Mouse (Mus musculus): ENCODE measurements around the gene Ppp1r26. TPM values are rescaled to one million over a fixed set of nuclear protein-coding genes. Genes with fewer than 3 reads are reported as not detected.

The Ppp1r26 gene
- polyA plus RNA-seq, 1 experiment from 2014 or later, result 6.8 TPM

DNA sequence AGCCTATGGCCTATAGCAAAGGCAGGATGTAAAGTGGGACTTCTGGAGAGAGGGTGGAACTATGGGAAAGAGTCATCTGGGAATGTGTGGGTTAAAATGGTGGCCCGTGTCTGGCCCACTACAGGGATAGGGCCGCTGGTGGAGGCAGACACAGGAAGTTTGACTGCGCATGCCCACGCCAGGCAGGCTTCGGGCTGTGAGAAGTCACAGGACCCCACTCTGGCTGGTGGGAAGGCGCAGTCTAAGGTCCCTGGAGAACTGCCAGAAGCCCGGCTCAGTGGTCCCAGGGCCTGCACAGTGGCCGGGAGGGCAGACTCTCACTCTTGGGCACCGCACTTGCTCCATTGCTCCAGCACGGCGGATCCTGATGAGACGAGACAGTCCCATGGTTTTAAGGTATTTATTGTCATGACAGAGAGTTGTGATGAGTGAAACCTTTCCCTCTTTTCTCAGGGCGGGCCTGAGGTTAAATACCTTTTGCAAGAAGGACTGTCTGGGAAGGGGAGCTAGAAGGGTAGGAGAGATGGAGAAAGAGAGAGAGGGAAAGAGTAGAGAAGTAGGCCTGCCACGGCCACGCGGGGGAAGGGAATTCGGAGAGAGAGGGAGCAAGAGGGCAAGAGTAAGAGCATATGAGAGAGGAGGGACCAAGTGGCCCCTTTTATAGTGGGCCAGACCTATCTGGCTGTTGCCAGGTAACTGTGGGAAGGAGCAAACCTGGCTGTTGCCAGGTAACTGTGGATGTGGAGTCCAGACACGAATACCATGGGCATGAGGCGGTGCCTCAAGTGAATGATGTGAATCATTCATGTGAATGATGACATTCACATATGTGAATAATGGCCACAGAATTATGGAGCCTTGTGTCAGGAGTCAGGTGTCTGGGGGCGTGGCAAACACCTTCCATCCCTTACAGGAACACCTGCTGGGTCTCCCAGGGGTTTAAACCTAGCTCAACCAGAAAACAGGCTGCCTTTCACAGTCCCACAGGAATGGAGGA, 32.9 kb downstream of the Ppp1r26 start:
- no peak for ATAC-seq (ENCODE audit: insufficient read depth)
- TF ChIP-seq CTCF (IDR thresholded peaks at IDR 0.05; ENCODE audit: low read depth), result no peak
- Histone ChIP-seq H3K36me3 (ENCODE audit: insufficient read depth) (no peaks in the 10 kb centered on the region), H3K4me2 (no peak overlapping the region), H3K9ac (no peak overlapping the region; the same call in 1 of the 2 replicates), H3K4me3 (ENCODE audit: low read depth, low read length) (no peak overlapping the region), H3K27ac (ENCODE audit: low read depth) (no peak overlapping the region), H3K4me1 (ENCODE audit: insufficient read depth) (0 out of 2 replicates have a peak, but pooled peaks cover 2% of the 10 kb centered on the region), H3K27me3 (ENCODE audit: insufficient read depth, low read length) (no peaks in the 10 kb centered on the region), H3K9me3 (ENCODE audit: low read depth, low read length) (no peaks in the 10 kb centered on the region)
- no peak for DNase-seq
- WGBS, result 60% methylated on average over 20 of the region's 20 CpGs

DNA sequence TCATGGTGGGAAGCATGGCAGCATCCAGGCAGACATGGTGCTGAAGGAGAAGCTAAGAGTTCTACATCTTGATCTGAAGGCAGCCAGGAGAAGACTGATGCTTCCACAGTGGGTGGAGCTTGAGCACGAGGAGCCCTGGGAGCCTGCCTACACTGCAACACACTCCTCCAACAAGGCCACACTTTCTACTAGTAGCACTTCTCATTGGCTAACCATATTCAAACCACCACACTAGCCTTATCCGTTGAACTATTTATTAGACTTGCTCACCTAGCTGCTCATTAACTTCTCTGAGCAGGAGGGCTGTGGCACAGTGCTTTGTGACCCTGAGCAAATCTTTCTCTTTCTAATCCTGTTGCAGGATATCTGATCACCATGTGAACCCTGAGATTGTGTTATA, 37.3 kb downstream of the Ppp1r26 start:
- no peak for DNase-seq
- 70% methylated on average over 2 of the region's 2 CpGs for WGBS
- ATAC-seq (ENCODE audit: insufficient read depth), result no peak
- Histone ChIP-seq H3K9ac (no peak overlapping the region), H3K4me3 (ENCODE audit: low read depth, low read length) (no peak overlapping the region), H3K27ac (ENCODE audit: low read depth) (no peak overlapping the region), H3K4me2 (no peak overlapping the region), H3K4me1 (ENCODE audit: insufficient read depth) (0 out of 2 replicates have a peak, but pooled peaks cover 2% of the 10 kb centered on the region), H3K27me3 (ENCODE audit: insufficient read depth, low read length) (no peaks in the 10 kb centered on the region), H3K9me3 (ENCODE audit: low read depth, low read length) (no peaks in the 10 kb centered on the region), H3K36me3 (ENCODE audit: insufficient read depth) (no peaks in the 10 kb centered on the region)
- TF ChIP-seq CTCF (IDR thresholded peaks at IDR 0.05; ENCODE audit: low read depth), result no peak

DNA sequence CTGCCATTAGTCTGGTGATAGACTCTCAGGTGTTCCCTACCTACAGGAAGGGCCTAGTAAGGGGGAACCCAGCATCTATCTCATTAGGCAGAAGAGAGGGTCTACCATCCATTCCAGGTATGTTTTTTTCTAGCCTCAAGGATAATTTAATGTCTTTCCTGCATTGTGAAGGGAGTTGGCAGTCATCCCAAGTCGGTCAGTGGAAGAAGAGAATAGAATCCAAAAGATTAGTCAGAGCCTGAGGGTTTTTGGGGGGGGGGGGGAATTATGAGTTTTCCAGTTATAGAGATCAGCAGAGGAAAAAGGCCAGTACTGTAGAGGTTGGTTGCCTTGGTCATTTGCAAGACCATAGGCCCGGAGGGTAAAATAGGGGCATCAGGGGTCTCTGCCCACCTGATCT, 47.9 kb downstream of the Ppp1r26 start:
- ATAC-seq (ENCODE audit: insufficient read depth), result no peak
- H3K9me3 ChIP-seq (ENCODE audit: low read depth, low read length), result no peaks in the 10 kb centered on the region
- no peaks in the 10 kb centered on the region for H3K27me3 ChIP-seq (ENCODE audit: insufficient read depth, low read length)
- H3K36me3 ChIP-seq (ENCODE audit: insufficient read depth), result no peaks in the 10 kb centered on the region
- no peak overlapping the region for H3K27ac ChIP-seq (ENCODE audit: low read depth)
- TF ChIP-seq CTCF (IDR thresholded peaks at IDR 0.05; ENCODE audit: low read depth), result no peak
- DNase-seq, result no peak
- no peak overlapping the region for H3K4me2 ChIP-seq
- H3K4me1 ChIP-seq (ENCODE audit: insufficient read depth), result 0 out of 2 replicates have a peak, but pooled peaks cover 9% of the 10 kb centered on the region
- H3K4me3 ChIP-seq (ENCODE audit: low read depth, low read length), result no peak overlapping the region
- 62% methylated on average over 2 of the region's 2 CpGs for WGBS
- H3K9ac ChIP-seq, result no peak overlapping the region

DNA sequence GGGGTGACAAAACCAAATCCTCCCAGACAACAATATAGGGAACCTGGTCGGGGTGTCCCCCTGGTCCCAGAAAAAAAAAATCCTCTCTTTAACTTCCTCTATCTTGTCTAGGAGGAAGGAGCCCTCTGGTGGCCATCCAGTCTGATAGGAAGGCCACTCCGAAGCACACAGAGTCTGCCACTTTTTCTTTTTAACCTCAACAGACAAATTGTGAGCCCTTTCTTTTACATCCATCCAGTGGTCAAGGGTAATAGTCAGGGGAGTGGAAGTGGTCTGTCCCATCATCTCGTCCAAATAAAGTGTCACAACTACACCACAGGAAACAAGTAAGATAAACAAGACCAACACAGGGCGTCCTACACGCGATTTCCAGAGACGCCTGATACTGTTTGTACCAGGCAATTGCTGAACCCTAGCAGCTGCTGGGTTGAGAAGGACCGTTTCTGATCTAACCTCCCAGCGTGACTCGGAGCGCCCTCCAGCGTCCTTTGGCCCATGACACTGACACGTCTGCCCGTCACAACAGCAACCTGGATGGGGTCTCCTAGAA, 48.7 kb downstream of the Ppp1r26 start:
- Histone ChIP-seq H3K9me3 (ENCODE audit: low read depth, low read length) (no peaks in the 10 kb centered on the region), H3K4me2 (no peak overlapping the region), H3K4me1 (ENCODE audit: insufficient read depth) (0 out of 2 replicates have a peak, but pooled peaks cover 9% of the 10 kb centered on the region), H3K36me3 (ENCODE audit: insufficient read depth) (no peaks in the 10 kb centered on the region), H3K27me3 (ENCODE audit: insufficient read depth, low read length) (no peaks in the 10 kb centered on the region), H3K9ac (no peak overlapping the region), H3K27ac (ENCODE audit: low read depth) (no peak overlapping the region), H3K4me3 (ENCODE audit: low read depth, low read length) (no peak overlapping the region)
- TF ChIP-seq CTCF (IDR thresholded peaks at IDR 0.05; ENCODE audit: low read depth), result peak; percentile 35; the same call in 1 of the 2 replicates
- 62% methylated on average over 14 of the region's 14 CpGs for WGBS
- no peak for ATAC-seq (ENCODE audit: insufficient read depth)
- peak; percentile 44 for DNase-seq

DNA sequence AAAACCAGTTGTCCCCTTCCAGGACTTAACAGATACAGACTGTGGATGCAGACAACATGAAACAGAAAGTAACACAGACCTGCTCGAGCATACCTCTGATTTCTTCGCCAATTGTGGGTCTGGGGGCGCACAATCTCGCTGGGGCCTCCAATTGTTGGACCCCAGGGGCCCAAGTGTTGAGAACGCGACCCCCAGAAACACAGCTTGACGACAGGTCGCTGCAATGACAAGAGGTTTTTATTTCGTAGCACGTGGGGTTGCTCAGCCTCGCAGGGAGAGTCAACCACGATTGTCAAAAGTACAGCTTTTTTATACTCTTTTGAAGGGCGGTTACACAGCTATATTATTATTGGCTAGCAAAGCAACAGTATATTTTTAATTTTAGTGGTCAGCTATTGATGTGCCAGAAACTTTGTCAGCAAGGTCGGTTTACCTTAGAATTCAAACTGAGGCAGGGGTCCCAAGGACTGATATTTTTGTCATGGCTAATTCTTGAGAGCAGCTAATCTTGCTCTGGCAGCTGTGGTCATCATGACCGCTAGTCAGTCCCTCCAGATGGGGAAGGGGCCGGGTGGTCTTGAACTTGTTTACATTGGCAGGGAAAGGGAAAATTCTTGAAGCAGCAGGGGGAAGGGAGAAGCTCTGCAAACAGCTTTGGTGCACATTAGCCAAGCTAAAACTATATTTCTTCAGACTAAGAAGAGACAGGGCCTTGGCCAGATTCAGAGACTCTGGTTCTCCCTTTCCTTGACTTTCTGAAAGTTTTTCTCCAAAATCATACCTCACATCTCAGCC, 49.4 kb downstream of the Ppp1r26 start:
- peak overlapping the region; percentile 24; the same call in 1 of the 2 replicates for H3K4me2 ChIP-seq
- peak; percentile 36 for DNase-seq
- H3K9me3 ChIP-seq (ENCODE audit: low read depth, low read length), result no peaks in the 10 kb centered on the region
- peak overlapping the region; percentile 66; the same call in 1 of the 2 replicates for H3K27ac ChIP-seq (ENCODE audit: low read depth)
- no peaks in the 10 kb centered on the region for H3K36me3 ChIP-seq (ENCODE audit: insufficient read depth)
- H3K4me1 ChIP-seq (ENCODE audit: insufficient read depth), result 0 out of 2 replicates have a peak, but pooled peaks cover 9% of the 10 kb centered on the region
- H3K4me3 ChIP-seq (ENCODE audit: low read depth, low read length), result no peak overlapping the region
- H3K27me3 ChIP-seq (ENCODE audit: insufficient read depth, low read length), result no peaks in the 10 kb centered on the region
- H3K9ac ChIP-seq, result no peak overlapping the region
- no peak for TF ChIP-seq CTCF (IDR thresholded peaks at IDR 0.05; ENCODE audit: low read depth)
- WGBS, result 70% methylated on average over 16 of the region's 16 CpGs
- ATAC-seq (ENCODE audit: insufficient read depth), result no peak

DNA sequence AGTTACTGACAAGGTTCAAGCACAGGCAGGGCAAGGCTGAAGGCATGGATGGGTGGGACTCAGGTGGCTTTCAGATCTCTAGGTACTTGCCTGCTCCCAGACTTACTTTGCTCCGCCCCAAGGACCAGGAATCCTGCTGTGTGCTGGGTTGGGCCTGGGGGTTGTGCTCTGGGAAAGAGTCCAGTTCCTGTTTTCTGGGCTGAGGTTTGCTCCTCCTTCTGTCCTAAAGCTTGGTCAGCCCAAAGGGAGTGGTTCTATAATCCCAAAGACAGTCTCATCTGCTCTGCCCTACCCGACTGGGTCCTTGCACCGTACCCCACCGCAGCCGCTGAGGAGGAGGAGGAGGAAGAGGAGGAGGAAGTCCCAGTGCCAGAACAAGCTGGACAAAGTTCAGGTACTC, 50.1 kb downstream of the Ppp1r26 start, which contains the start of gene Gbgt1:
TSS of gene Gbgt1 (plus strand) at position 221 of the 400 bp plus-strand sequence.
- H3K9ac ChIP-seq, result no peak within 1 kb of the TSS
- DNase-seq, result peak; percentile 22
- 74% methylated on average over 5 of the region's 5 CpGs for WGBS

More for the DNA sequence above, 50.1 kb downstream of the Ppp1r26 start, which contains the start of gene Gbgt1:
- H3K27me3 ChIP-seq (ENCODE audit: insufficient read depth, low read length), result no peaks in the 10 kb centered on the region
- no peak for ATAC-seq (ENCODE audit: insufficient read depth)
- no peak within 1 kb of the TSS for H3K4me3 ChIP-seq (ENCODE audit: low read depth, low read length)
- H3K4me1 ChIP-seq (ENCODE audit: insufficient read depth), result 0 out of 2 replicates have a peak, but pooled peaks cover 9% of the 10 kb centered on the region
- peak within 1 kb of the TSS; percentile 66; the same call in 1 of the 2 replicates for H3K27ac ChIP-seq (ENCODE audit: low read depth)
- no peak for TF ChIP-seq CTCF (IDR thresholded peaks at IDR 0.05; ENCODE audit: low read depth)
- H3K9me3 ChIP-seq (ENCODE audit: low read depth, low read length), result no peaks in the 10 kb centered on the region
- peak within 1 kb of the TSS; percentile 24; the same call in 1 of the 2 replicates for H3K4me2 ChIP-seq
- no peaks in the 10 kb centered on the region for H3K36me3 ChIP-seq (ENCODE audit: insufficient read depth)
